Mouse (Mus musculus): ENCODE results near the gene Cenpt. TPM values are rescaled to one million over a fixed set of nuclear protein-coding genes. Genes with fewer than 3 reads are reported as not detected.

The Cenpt gene
- polyA plus RNA-seq, 1 experiment: not detected

DNA sequence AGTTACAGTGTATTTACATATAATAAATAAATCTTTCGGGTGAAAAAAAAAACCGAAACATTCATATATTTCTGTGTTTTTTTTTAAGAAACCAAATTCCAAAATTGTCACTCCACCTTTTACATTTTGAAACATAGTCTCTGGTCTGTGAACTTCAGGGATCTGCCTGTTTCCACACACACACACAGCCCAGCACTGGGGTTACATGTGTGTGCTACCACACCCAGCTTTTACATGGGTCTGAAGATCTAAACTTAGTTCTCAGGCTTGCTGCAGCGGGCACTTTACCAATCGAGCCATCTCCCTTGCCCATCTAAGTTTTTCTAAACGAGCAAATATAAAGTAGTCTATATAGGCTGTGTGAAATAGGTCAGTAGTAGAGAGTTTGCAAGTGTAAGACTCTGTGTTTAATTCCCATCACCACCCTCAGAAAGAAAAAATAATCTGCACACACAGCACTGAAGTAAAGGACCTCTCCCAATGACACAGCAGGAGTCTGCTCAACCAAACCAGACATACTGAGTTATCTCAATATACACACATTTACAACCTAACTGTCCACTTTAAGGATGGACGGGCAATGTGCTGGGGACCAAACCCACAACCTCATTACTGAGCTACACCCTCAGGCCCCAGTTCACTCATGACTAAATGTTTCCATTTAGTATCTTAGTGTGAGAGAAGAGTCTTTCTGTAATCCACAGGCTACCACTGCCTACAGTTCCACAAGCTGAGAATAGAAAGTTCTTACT lies 51.7 kb downstream of the Cenpt start:
- no peak for TF ChIP-seq CTCF (IDR thresholded peaks at IDR 0.05; ENCODE audit: insufficient read depth, low read depth, low read length)
- TF ChIP-seq POLR2A (IDR thresholded peaks at IDR 0.05; ENCODE audit: insufficient read depth, low read depth, low read length): no peak
- no peak overlapping the region for H3K4me3 ChIP-seq (ENCODE audit: insufficient read depth, low read depth, low read length)
- H3K4me1 ChIP-seq (ENCODE audit: control insufficient read depth, insufficient read depth, low read length): peaks cover 6% of the 10 kb centered on the region; the same call in 1 of the 2 replicates
- H3K27ac ChIP-seq (ENCODE audit: insufficient read depth, low read depth, low read length): no peak overlapping the region
- WGBS: 91% methylated on average over 6 of the region's 6 CpGs

DNA sequence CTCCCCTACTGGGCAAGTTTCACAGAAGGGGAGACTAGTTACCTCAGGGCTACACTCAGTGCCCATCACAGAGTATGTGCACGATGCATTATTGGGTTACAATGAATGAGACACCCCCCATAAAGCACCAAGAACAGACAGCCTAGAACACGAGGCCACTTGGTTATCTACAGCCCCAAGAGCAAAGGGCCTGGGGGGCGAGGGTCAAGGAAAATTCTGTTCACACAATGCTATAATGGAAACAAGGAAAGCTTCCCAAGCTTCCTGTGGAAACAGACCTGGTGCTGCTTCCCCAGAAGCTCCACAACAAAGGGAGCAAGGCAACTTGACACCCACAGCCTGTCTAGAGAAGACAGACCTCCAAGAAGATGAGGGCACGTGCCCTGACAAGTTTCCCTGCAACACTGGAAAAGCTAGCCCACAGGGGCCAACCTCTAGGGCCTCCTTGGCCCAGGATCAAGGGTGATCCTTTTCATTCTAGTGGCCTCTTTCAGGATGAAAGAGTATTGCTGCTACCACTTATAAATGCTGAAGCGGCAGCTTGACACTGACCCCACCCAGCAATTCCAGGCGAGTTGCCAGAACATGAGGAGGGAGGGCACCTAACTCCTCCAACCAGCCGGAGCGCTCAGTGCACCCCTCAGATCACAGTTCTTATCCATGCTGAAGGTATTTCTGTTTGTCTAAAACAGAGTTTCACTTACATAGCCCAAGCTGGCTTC lies 53.8 kb downstream of the Cenpt start:
- Histone ChIP-seq H3K4me3 (ENCODE audit: insufficient read depth, low read depth, low read length) (no peak overlapping the region), H3K4me1 (ENCODE audit: control insufficient read depth, insufficient read depth, low read length) (peaks cover 6% of the 10 kb centered on the region; the same call in 1 of the 2 replicates), H3K27ac (ENCODE audit: insufficient read depth, low read depth, low read length) (no peak overlapping the region)
- no peak for TF ChIP-seq POLR2A (IDR thresholded peaks at IDR 0.05; ENCODE audit: insufficient read depth, low read depth, low read length)
- TF ChIP-seq CTCF (IDR thresholded peaks at IDR 0.05; ENCODE audit: insufficient read depth, low read depth, low read length): no peak
- WGBS: 34% methylated on average over 8 of the region's 8 CpGs

DNA sequence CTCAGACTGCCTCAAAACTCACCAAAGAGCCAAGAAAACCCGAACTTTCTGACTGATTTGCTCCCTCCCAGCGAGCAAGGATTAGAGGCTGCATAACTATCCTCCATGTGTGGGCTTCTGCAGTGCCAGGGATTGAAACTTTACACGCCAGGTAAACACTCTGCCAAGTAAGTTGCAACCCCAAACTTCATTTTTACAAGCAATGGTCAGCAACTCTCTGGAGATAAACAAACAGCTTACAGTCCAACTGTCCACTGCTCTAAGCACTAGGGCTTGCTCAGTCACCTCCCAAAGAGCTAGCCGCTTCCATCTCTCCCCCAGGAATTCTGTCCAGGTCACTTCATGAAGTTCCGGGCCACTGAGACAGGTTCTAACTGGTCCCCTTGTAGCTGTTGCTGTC lies 54.7 kb downstream of the Cenpt start:
- TF ChIP-seq POLR2A (IDR thresholded peaks at IDR 0.05; ENCODE audit: insufficient read depth, low read depth, low read length) (no peak), CTCF (IDR thresholded peaks at IDR 0.05; ENCODE audit: insufficient read depth, low read depth, low read length) (no peak)
- Histone ChIP-seq H3K4me3 (ENCODE audit: insufficient read depth, low read depth, low read length) (no peak overlapping the region), H3K4me1 (ENCODE audit: control insufficient read depth, insufficient read depth, low read length) (peaks cover 6% of the 10 kb centered on the region; the same call in 1 of the 2 replicates), H3K27ac (ENCODE audit: insufficient read depth, low read depth, low read length) (no peak overlapping the region)
- 87% methylated on average over 5 of the region's 5 CpGs for WGBS

DNA sequence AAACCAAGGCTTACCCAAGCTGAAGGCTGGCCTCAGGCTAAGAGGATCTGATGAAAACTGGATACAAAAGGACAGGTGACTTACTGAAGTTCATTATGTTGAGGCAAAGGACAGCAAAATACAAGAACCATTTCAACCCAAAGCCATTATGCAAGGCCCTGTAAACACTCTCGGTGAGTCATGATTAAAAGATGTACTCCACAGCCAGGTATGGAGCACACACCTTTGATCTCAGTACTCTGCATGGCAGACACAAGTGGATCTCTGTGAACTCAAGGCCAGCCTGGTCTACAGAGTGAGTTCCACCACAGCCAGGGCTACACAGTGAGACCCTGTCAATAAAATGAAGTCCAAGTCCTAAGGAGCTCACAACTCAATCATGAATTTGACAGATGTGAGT lies 57.3 kb downstream of the Cenpt start:
- H3K4me1 ChIP-seq (ENCODE audit: control insufficient read depth, insufficient read depth, low read length): peaks cover 6% of the 10 kb centered on the region; the same call in 1 of the 2 replicates
- H3K27ac ChIP-seq (ENCODE audit: insufficient read depth, low read depth, low read length): no peak overlapping the region
- WGBS: 92% methylated on average over 1 of the region's 1 CpGs
- no peak for TF ChIP-seq CTCF (IDR thresholded peaks at IDR 0.05; ENCODE audit: insufficient read depth, low read depth, low read length)
- H3K4me3 ChIP-seq (ENCODE audit: insufficient read depth, low read depth, low read length): no peak overlapping the region

Other genes with a start within 250 kb of the Cenpt start
- gene Ripor1, start 248.0 kb downstream of the Cenpt start, polyA plus RNA-seq (2012; ENCODE audit: insufficient read depth, insufficient read length, low replicate concordance, missing spikeins): not detected in 2 replicates
- 898 TPM in 1 of 2 replicates, not detected in the other for gene Ctcf, start 216.7 kb downstream of the Cenpt start, polyA plus RNA-seq (2012; ENCODE audit: insufficient read depth, insufficient read length, low replicate concordance, missing spikeins)
- gene Agrp, start 215.9 kb downstream of the Cenpt start, polyA plus RNA-seq (2012; ENCODE audit: insufficient read depth, insufficient read length, low replicate concordance, missing spikeins): not detected in 2 replicates
- gene Carmil2, start 167.0 kb downstream of the Cenpt start, polyA plus RNA-seq (2012; ENCODE audit: insufficient read depth, insufficient read length, low replicate concordance, missing spikeins): 218 TPM in 1 of 2 replicates, not detected in the other
- gene Acd, start 152.2 kb downstream of the Cenpt start, polyA plus RNA-seq (2012; ENCODE audit: insufficient read depth, insufficient read length, low replicate concordance, missing spikeins): not detected in 2 replicates
- gene Pard6a, start 152.1 kb downstream of the Cenpt start, polyA plus RNA-seq (2012; ENCODE audit: insufficient read depth, insufficient read length, low replicate concordance, missing spikeins): not detected in 2 replicates
- gene 4933405L10Rik, start 145.6 kb downstream of the Cenpt start, polyA plus RNA-seq (2012; ENCODE audit: insufficient read depth, insufficient read length, low replicate concordance, missing spikeins): not detected in 2 replicates
- not detected in 2 replicates for gene Enkd1, start 145.1 kb downstream of the Cenpt start, polyA plus RNA-seq (2012; ENCODE audit: insufficient read depth, insufficient read length, low replicate concordance, missing spikeins)
- not detected in 2 replicates for gene Gfod2, start 94.6 kb downstream of the Cenpt start, polyA plus RNA-seq (2012; ENCODE audit: insufficient read depth, insufficient read length, low replicate concordance, missing spikeins)
- not detected in 2 replicates for gene Ranbp10, start 25.9 kb downstream of the Cenpt start, polyA plus RNA-seq (2012; ENCODE audit: insufficient read depth, insufficient read length, low replicate concordance, missing spikeins)
- not detected in 2 replicates for gene Tsnaxip1, start 25.5 kb downstream of the Cenpt start, polyA plus RNA-seq (2012; ENCODE audit: insufficient read depth, insufficient read length, low replicate concordance, missing spikeins)
- gene Thap11, start 1.9 kb upstream of the Cenpt start, polyA plus RNA-seq (2012; ENCODE audit: insufficient read depth, insufficient read length, low replicate concordance, missing spikeins): not detected in 2 replicates
- not detected in 2 replicates for gene Nutf2, start 7.3 kb upstream of the Cenpt start, polyA plus RNA-seq (2012; ENCODE audit: insufficient read depth, insufficient read length, low replicate concordance, missing spikeins)
- gene Edc4, start 27.6 kb upstream of the Cenpt start, polyA plus RNA-seq (2012; ENCODE audit: insufficient read depth, insufficient read length, low replicate concordance, missing spikeins): not detected in 2 replicates
- gene Nrn1l, start 40.3 kb upstream of the Cenpt start, polyA plus RNA-seq (2012; ENCODE audit: insufficient read depth, insufficient read length, low replicate concordance, missing spikeins): not detected in 2 replicates
- gene Pskh1, start 47.2 kb upstream of the Cenpt start, polyA plus RNA-seq (2012; ENCODE audit: insufficient read depth, insufficient read length, low replicate concordance, missing spikeins): not detected in 2 replicates
- gene Ctrl, start 80.6 kb upstream of the Cenpt start, polyA plus RNA-seq (2012; ENCODE audit: insufficient read depth, insufficient read length, low replicate concordance, missing spikeins): not detected in 2 replicates
- not detected in 2 replicates for gene Psmb10, start 85.2 kb upstream of the Cenpt start, polyA plus RNA-seq (2012; ENCODE audit: insufficient read depth, insufficient read length, low replicate concordance, missing spikeins)
- gene Lcat, start 90.1 kb upstream of the Cenpt start, polyA plus RNA-seq (2012; ENCODE audit: insufficient read depth, insufficient read length, low replicate concordance, missing spikeins): not detected in 2 replicates
- gene Slc12a4, start 112.8 kb upstream of the Cenpt start, polyA plus RNA-seq (2012; ENCODE audit: insufficient read depth, insufficient read length, low replicate concordance, missing spikeins): not detected in 2 replicates
- not detected in 2 replicates for gene Dpep3, start 126.2 kb upstream of the Cenpt start, polyA plus RNA-seq (2012; ENCODE audit: insufficient read depth, insufficient read length, low replicate concordance, missing spikeins)
- not detected in 2 replicates for gene Dus2, start 138.1 kb upstream of the Cenpt start, polyA plus RNA-seq (2012; ENCODE audit: insufficient read depth, insufficient read length, low replicate concordance, missing spikeins)
- not detected in 2 replicates for gene Dpep2nb, start 152.7 kb upstream of the Cenpt start, polyA plus RNA-seq (2012; ENCODE audit: insufficient read depth, insufficient read length, low replicate concordance, missing spikeins)
- not detected in 2 replicates for gene Ddx28, start 158.6 kb upstream of the Cenpt start, polyA plus RNA-seq (2012; ENCODE audit: insufficient read depth, insufficient read length, low replicate concordance, missing spikeins)
- 102 and 111 TPM in 2 replicates for gene Nfatc3, start 205.6 kb upstream of the Cenpt start, polyA plus RNA-seq (2012; ENCODE audit: insufficient read depth, insufficient read length, low replicate concordance, missing spikeins)